Mouse (Mus musculus) kidney, postnatal 36 days (tissue): ENCODE results near the gene Ankrd52.
A peak's percentile ranks its signal among the peaks of the same experiment; 100 is the strongest.

Source experiments
- DNase-seq, 2 experiments: peaks; one replicate each; pipeline ENCODE4 v3.0.0; 2021 to 2022; ENCODE audit warnings: mixed read lengths in 2 of 2

Ankrd52 gene

DNA sequence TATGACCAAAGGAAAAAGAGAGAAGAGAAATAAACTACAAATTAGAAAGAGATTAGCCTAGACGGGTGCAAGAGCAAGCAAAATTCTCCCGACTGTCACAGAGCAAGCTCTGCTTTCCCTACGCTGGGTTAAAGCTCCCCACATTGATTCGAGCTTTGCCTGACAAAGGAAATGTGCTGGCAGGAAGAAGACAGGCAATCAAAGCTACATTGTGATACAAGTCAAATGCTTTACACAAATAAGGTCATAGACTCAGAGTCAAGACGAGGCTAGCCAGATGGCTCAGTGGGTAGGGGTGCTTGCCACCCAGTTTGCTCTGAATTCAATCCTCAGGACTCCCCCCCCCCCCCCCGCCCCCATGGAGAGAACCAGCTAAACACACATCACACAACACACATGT lies 6.9 kb upstream of the Ankrd52 start:
- no peak for DNase-seq

DNA sequence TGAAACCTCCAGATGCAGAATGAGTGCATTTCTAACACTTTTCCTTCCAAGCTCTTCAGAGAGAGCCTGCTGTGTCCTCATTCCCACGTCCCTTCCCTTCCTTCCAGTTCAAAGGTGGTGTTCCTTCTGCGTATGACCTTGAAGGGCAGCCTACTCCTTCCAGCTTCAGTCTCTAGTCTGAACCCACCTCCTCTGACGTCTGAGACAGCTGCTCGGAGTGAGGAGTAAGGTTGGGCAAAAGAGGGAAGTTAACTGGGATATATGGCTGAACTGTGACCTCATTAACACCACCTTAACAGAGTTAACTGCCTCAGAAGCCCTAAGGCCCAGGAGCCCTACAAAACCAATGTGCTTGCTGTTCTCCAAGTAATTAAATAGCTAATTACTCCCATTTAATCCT lies 6.3 kb upstream of the Ankrd52 start:
- DNase-seq = no peak

GRCm38 (mm10) chr10:128372142-128372541 lies 4.8 kb upstream of the Ankrd52 start:
- no peak for DNase-seq

- no peak for DNase-seq
Measured at GRCm38 (mm10) chr10:128372989-128373748, 3.7 kb upstream of the Ankrd52 start.

DNA sequence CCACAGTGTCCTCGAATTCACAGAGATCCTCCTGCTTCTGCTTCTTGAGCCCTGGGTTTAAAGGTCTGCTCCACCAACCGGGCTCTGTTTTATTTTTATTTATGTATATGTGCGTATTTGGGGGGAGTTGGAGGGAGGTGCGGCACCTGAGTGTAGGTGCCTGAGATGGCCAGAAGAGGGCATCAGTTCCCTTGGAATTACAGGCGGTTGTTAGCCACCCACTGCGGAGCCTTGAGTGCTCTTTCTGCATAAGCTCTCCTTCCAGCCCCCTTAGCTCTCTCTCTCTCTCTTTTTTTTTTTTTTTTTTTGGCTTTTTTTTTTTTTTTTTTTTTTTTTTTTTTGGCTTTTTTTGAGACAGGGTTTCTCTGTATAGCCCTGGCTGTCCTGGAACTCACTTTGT lies 2.5 kb upstream of the Ankrd52 start:
- DNase-seq = peak in 1 of 2 experiments; percentile 27

- DNase-seq = no peak
Measured at GRCm38 (mm10) chr10:128376099-128376454, 838 bp upstream of the Ankrd52 start.

- peak in 1 of 2 experiments; percentile 54 for DNase-seq
Measured at GRCm38 (mm10) chr10:128377222-128377939, 466 bp downstream of the Ankrd52 start.

GRCm38 (mm10) chr10:128377940-128378448 lies 1.1 kb downstream of the Ankrd52 start:
- no peak for DNase-seq

DNA sequence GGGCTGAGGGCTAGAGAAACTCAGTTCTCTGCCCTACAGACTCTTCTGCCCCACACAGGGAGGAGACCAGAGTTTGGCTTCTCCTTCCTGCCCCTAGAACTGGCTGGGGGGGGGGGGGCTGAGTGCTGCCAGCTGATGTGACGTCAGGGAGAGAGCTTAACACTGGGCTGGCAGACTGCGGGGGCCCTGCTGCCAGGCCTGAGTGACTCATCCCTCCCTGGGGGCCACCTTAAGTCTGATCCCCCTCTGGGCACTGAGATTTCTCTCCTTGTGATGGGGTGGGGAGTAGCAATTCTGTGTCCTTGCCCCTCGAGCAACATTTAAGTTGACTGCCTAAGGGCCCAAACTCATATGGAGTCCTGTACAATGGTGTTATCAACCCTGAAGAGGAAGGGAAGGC lies 1.5 kb downstream of the Ankrd52 start:
- no peak for DNase-seq

- DNase-seq = no peak
Measured at GRCm38 (mm10) chr10:128379260-128379659, 2.3 kb downstream of the Ankrd52 start.

DNA sequence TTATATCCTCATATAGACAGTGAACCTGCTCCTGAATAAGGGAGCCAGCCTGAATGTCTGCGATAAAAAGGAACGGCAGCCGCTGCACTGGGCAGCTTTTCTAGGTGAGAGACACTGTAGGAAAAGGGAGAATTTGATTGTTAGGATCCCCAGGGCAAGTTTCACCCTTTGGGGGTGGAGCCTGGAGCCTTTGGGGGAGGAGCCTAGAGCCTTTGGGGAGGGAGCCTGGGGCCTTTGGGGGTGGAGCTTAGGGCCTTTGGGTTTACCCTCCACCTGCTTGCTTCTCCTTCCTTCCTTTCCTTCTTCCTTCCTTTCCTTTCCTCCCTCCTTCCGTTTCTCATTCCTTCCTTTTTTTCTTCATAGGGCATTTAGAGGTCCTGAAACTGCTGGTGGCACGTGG lies 3.6 kb downstream of the Ankrd52 start:
- DNase-seq = peak; percentile 30 to 71

GRCm38 (mm10) chr10:128382482-128382881 lies 5.6 kb downstream of the Ankrd52 start:
- no peak for DNase-seq

DNA sequence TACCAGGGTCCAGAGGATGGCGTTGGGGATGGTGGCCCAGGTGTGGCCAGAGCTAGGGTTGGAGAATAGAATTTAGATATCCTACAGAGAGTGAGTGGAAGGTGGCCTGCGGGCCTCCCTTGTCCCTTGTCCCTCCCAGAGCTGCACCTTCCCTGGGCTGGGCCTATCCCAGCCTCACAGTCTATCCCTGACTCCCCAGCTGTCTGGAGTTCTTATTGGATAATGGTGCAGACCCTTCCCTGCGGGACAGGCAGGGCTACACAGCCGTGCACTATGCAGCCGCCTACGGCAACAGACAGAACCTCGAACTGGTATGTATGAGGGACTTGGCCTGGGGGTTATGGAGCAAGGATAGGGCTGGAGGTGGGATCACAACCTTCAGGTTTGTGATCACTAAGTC lies 9.0 kb downstream of the Ankrd52 start:
- no peak for DNase-seq

DNA sequence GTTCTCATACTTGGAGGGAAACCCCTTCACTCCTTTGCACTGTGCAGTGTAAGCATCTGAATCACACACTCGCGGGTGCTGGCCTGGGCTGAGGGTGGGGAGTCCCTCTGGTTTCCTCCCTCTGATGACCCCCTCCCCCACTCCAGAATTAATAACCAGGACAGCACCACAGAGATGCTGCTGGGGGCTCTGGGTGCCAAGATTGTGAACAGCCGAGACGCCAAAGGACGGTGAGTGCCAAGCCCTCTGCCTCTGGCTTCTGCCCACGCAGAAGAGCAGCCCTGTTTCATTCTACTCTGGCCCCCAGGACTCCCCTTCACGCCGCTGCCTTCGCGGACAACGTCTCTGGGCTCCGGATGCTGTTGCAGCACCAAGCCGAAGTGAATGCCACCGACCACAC lies 12.0 kb downstream of the Ankrd52 start:
- DNase-seq = no peak

DNA sequence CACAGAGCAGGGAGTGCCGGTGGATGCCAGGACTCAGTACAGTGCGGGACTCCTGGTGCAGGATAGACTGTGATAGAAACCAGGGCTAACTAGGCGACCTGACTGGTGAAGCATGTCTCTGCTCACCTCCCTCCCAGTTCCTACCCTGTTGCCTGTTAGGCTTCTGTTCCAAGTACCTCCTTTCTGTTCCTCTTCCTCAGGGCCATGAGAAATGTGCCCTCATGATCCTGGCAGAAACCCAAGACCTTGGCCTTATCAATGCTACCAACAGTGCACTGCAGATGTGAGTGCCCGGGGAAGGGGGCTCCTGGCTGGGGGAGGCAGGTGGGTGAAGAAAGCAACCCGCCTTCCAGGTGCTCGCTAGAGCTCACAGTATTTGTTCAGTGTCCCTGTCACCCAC lies 12.7 kb downstream of the Ankrd52 start:
- DNase-seq = no peak

- DNase-seq = no peak
Measured at GRCm38 (mm10) chr10:128390366-128390765, 13.5 kb downstream of the Ankrd52 start.

- no peak for DNase-seq
Measured at GRCm38 (mm10) chr10:128391850-128392249, 14.9 kb downstream of the Ankrd52 start.

GRCm38 (mm10) chr10:128396017-128396673 lies 19.2 kb downstream of the Ankrd52 start:
- DNase-seq = no peak

GRCm38 (mm10) chr10:128396716-128397264 lies 19.9 kb downstream of the Ankrd52 start:
- peak; percentile 45 to 66 for DNase-seq

DNA sequence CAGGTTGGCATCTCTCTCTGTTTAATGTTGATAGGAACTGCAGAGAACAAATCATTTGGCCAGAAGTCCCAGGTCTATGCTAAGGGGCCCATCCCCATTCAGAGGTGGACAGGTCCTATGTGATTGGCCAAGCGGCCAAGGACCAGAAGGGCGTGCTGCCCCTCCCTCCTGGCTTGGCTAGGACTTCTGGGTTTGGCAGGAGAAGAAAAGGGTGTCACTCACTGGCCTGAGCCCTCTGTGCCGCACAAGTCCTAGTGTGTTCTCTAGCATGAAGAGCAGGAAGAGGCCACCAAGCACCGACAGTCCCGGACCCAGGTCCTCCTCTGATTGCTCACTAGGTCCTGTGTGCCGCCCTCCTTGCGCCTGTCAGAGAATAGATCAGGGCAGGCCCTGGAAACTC lies 20.6 kb downstream of the Ankrd52 start:
- peak; percentile 34 to 41 for DNase-seq

DNA sequence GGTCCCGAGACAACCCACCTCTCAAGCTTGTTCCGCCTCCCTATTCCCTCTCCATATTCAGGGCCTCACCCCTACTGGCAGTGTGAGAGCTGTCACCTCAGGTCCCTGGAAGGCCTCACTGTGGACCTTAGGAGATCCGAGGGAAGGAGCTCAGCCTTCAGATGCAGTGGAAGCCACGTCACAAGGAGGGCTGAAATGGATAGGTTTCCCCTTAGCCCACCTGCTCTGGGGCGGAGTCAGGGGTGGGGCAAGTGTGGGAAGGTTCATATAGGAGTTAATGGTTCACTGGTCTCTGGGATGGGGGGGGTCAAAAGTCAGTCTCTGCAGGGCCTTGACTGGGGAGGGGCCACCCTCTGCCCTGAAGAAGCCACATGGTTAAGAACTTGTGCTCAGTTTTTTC lies 23.4 kb downstream of the Ankrd52 start:
- peak; percentile 69 to 88 for DNase-seq

GRCm38 (mm10) chr10:128401056-128401455 lies 24.1 kb downstream of the Ankrd52 start, which contains the start of gene Slc39a5:
Slc39a5 (minus strand) TSS chr10:128401229.
- DNase-seq = peak; percentile 64 to 75

- DNase-seq = no peak
Measured at GRCm38 (mm10) chr10:128401638-128402037, 24.7 kb downstream of the Ankrd52 start.
